Mouse (Mus musculus) heart, postnatal 0 days (tissue): ENCODE data around the gene a. TPM values are rescaled to one million over a fixed set of nuclear protein-coding genes. Genes with fewer than 3 reads are reported as not detected.
"Not testable (repeated sequence)": the region's sequence is repeated elsewhere in the genome, so short reads cannot be mapped to it uniquely, and the experiment has no call there.

Experiments used
- ATAC-seq: fragments of 200-750 bp; cut with Nextera tagmentation; 2 replicates; pipeline ENCODE4 v1.8.0; 2017; ENCODE audit warnings: low read depth, moderate number of reproducible peaks, moderate library complexity; ENCODE audit not compliant: insufficient read depth
- DNase-seq: peaks from one replicate; pipeline ENCODE4 v3.0.0-alpha.2; 2016; ENCODE audit warnings: low spot score
- H3K27ac ChIP-seq: fragments of 300-500 bp; sonication (generic); 2 replicates; pipeline ENCODE4 v1.5.1; 2014; ENCODE audit warnings: low read depth, mild to moderate bottlenecking
- H3K27me3 ChIP-seq: fragments of 300-500 bp; sonication (generic); 2 replicates; pipeline ENCODE4 v1.6.1; 2014; ENCODE audit warnings: low read length, mixed read lengths; ENCODE audit not compliant: control insufficient read depth, insufficient read depth
- H3K36me3 ChIP-seq: fragments of 300-500 bp; sonication (generic); replicated peaks from 2 replicates; pipeline ENCODE4 v1.6.1; 2014; ENCODE audit warnings: low read length, mixed read lengths; ENCODE audit not compliant: control insufficient read depth, insufficient read depth
- H3K4me1 ChIP-seq: fragments of 300-500 bp; sonication (generic); 2 replicates; pipeline ENCODE4 v1.6.1; 2014; ENCODE audit warnings: antibody characterized with exemption; ENCODE audit not compliant: control insufficient read depth, insufficient read depth
- H3K4me2 ChIP-seq: fragments of 300-500 bp; sonication (generic); 2 replicates; pipeline ENCODE4 v1.6.1; 2014; ENCODE audit warnings: low read depth, mild to moderate bottlenecking, low read length, moderate library complexity
- H3K4me3 ChIP-seq: fragments of 300-500 bp; sonication (generic); 2 replicates; pipeline ENCODE4 v1.5.1; 2014; ENCODE audit warnings: low read depth, low read length
- H3K9ac ChIP-seq: fragments of 300-500 bp; sonication (generic); replicated peaks from 2 replicates; pipeline ENCODE4 v1.6.1; 2014; ENCODE audit warnings: low read depth, low read length, mixed read lengths
- H3K9me3 ChIP-seq: fragments of 300-500 bp; sonication (generic); replicated peaks from 2 replicates; pipeline ENCODE4 v1.6.1; 2016; ENCODE audit warnings: low read length; ENCODE audit not compliant: control insufficient read depth
- CTCF ChIP-seq: IDR thresholded peaks from 2 replicates; pipeline ENCODE4 v1.5.1; 2016; ENCODE audit warnings: antibody characterized with exemption, control low read depth, low read depth
- EP300 ChIP-seq: IDR thresholded peaks from 2 replicates; pipeline ENCODE4 v1.6.1; 2016; ENCODE audit warnings: antibody characterized with exemption, low read depth
- WGBS: fragments of 180-500 bp; shearing (Covaris S2); extraction: QIAGEN DNeasy Blood & Tissue Kit; methylation state at CpG from one replicate; pipeline ENCODE4 v1.1.7; 2014; 5-methylcytosine and 5-hydroxymethylcytosine counted together
- polyA plus RNA-seq: library from polyadenylated mRNA; unstranded; fragments of >200 nt; fragmentation: Nextera tagmentation; extraction: Ambion mirVana; gene quantifications from 2 replicates; pipeline ENCODE4 v1.2.1, GENCODE M21; 2015
- total RNA-seq: library from RNA; depleted of rRNA; stranded (reverse); fragments of >200 nt; gene quantifications from 2 replicates; pipeline ENCODE4 v1.2.3, GENCODE M21; 2014; ENCODE audit warnings: low replicate concordance

Gene a
- total and polyA plus RNA-seq, 2 experiments from 2014 or later: not detected

DNA sequence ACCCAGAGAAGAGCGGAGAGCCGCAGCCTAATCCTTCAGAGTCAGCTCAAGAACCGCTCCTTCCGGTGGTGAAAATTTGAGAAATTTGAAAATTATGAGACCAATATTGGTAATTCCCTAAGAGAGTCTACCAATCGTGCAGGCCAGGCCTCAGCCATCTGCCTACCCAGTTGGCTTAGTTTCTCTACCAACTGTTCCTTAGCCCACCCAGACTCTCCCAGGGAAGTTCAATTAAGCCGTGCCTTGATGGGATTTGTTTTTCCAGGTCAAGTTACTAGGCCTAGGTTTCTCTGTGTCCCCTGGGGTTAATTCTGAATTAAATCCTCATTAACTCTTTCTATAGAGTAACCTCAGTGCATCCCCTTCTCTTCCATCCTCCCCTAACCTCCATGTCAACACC is 221.8 kb downstream of the a start:
- H3K4me3 ChIP-seq: no peak overlapping the region
- ATAC-seq (no peak), DNase-seq (no peak)
- no peak for TF ChIP-seq EP300
- TF ChIP-seq CTCF: no peak
- H3K9ac ChIP-seq: no peak overlapping the region
- no peak overlapping the region for H3K4me2 ChIP-seq
- peaks cover 10% of the 10 kb centered on the region; the same call in 1 of the 2 replicates for H3K27me3 ChIP-seq
- H3K36me3 ChIP-seq: no peaks in the 10 kb centered on the region
- H3K9me3 ChIP-seq: no peaks in the 10 kb centered on the region
- no peak overlapping the region for H3K27ac ChIP-seq
- WGBS: 83% methylated on average over 6 of the region's 6 CpGs
- H3K4me1 ChIP-seq: no peaks in the 10 kb centered on the region

DNA sequence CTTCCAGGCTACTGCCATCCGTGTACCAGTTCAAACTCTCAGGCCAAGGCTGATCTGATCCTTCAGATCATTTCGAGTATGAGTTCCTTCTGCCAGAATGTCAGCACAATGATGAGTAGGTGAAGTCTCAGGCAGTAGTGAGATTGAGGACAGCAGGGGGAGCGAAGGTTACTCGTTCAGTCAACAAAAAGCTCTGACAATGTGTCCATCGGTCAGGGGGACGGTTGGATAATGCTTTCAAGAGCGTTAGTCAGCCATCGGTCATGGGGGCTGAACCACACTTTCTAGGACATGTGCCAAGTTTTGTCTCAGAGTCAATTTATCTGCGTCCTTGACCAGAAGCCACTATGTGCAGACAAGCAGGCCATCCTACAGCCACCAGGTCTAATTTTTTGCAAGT is 225.5 kb downstream of the a start:
- not testable (repeated sequence) for H3K4me3 ChIP-seq, ATAC-seq, H3K27ac ChIP-seq, H3K4me2 ChIP-seq, H3K9ac ChIP-seq, H3K4me1 ChIP-seq, H3K9me3 ChIP-seq, H3K27me3 ChIP-seq, H3K36me3 ChIP-seq, DNase-seq
- 20% methylated on average over 6 of the region's 9 CpGs for WGBS

DNA sequence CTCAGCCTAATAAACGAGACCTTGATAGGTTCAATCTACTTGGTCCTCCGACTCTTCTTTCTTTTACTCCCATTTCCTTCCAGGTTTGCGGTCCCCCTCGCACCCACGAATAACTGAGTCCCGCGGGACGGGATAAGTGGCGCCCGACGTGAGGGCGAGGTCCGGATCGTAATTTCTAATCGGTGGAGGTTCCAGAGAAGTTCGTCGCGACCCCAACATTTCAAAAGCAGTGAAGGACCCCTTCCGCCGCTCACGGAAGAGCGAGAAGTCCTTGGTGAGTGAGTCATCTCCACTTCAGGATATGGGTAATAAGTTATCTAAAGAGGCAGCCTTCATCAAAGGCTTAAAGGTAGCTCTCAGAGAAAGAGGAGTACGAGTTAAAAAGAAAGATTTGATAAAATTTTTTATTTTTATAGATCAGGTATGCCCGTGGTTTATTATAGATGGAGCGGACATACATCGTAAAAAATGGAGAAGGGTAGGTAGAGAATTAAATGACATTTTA is 227.1 kb downstream of the a start, which contains the start of gene Gm14226:
Gene Gm14226 (plus strand): TSS at position 16 of the 505 bp plus-strand sequence.
- H3K9me3 ChIP-seq, H3K27me3 ChIP-seq, ATAC-seq, H3K4me1 ChIP-seq, DNase-seq, H3K36me3 ChIP-seq: not testable (repeated sequence)
- H3K9ac ChIP-seq: peak within 1 kb of the TSS; percentile 60
- WGBS: 3% methylated on average over 23 of the region's 26 CpGs
- H3K27ac ChIP-seq: peak within 1 kb of the TSS; percentile 62
- peak within 1 kb of the TSS; percentile 46 for H3K4me3 ChIP-seq
- H3K4me2 ChIP-seq: peak within 1 kb of the TSS; percentile 79

DNA sequence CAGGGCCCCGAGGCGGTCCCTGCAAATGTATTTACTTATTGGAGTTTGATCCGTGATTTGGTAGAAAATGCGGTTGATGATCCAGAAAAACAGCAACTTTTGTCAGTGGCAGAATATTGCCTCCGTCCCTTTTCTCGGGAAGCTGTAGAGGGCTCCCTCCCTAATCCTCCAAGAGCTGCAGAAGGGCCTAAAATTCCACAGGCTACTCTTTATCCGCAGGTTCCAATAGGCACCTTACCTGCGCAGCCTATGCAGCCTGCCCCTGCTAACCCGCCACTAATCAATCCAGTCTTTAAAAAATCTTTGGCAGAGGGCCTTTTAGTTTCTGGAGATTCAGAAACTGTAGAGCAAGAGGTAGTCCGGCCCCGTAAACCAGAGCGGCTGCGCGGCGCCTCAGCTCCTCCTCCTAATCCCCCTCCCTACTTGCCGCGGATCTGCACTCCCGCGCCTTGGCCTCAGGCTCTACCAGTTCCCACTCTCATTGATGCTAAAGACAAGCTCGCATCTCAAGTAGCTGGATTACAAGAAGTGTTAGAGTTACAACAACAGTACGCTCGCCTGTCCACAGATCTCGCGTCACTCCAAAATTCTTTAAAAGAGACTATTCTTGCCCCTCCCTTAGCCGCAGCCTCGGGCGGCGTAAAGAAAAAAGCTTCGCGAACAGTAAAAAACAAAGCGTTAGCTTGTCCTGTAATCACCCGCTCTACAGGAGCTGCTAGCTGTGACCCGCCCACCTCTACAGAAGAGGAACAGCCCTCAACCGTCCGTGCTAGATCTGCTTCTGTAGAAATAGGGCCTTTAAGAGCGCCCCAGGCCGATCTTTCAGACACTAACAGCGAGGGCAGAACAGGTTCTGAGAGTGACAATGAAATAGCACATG is 227.8 kb downstream of the a start:
- H3K36me3 ChIP-seq: no peaks in the 10 kb centered on the region
- no peak for TF ChIP-seq CTCF

DNA sequence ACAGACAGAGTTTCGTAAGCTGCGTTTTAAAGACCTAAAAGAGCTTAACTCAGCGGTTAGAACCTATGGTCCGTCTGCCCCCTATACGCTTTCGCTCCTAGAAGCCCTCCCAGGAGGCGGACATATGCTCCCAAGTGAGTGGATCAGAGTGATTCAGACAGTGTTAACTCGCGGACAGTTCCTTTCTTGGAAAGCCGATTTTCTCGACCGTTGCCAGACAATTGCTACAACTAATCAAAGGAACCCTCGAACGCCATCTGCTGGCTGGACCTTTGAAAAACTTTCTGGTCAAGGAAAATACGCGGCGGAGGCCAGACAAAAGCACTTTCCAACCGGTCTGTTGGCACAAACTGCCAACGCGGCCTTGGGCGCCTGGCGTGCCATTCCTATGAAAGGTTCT is 228.5 kb downstream of the a start:
- TF ChIP-seq CTCF (peak; percentile 74), EP300 (no peak)
- ATAC-seq (peak; percentile 82), DNase-seq (peak; percentile 89)
- Histone ChIP-seq H3K27ac (peak overlapping the region; percentile 62), H3K4me2 (peak overlapping the region; percentile 79), H3K4me1 (0 out of 2 replicates have a peak, but pooled peaks cover 3% of the 10 kb centered on the region), H3K4me3 (peak overlapping the region; percentile 46), H3K9me3 (no peaks in the 10 kb centered on the region), H3K9ac (peak overlapping the region; percentile 60), H3K36me3 (no peaks in the 10 kb centered on the region), H3K27me3 (no peaks in the 10 kb centered on the region; the same call in 1 of the 2 replicates)
- under 1% methylated on average over 22 of the region's 22 CpGs for WGBS

More for the DNA sequence above, 227.8 kb downstream of the a start:
- peak; percentile 85 for ATAC-seq
- peaks cover 7% of the 10 kb centered on the region; the same call in 1 of the 2 replicates for H3K27me3 ChIP-seq
- WGBS: under 1% methylated on average over 38 of the region's 38 CpGs
- H3K9me3 ChIP-seq: no peaks in the 10 kb centered on the region
- H3K4me2 ChIP-seq: peak overlapping the region; percentile 79
- DNase-seq: peak; percentile 67
- H3K9ac ChIP-seq: peak overlapping the region; percentile 60
- H3K4me3 ChIP-seq: peak overlapping the region; percentile 46
- H3K4me1 ChIP-seq: 0 out of 2 replicates have a peak, but pooled peaks cover 3% of the 10 kb centered on the region
- H3K27ac ChIP-seq: peak overlapping the region; percentile 62

DNA sequence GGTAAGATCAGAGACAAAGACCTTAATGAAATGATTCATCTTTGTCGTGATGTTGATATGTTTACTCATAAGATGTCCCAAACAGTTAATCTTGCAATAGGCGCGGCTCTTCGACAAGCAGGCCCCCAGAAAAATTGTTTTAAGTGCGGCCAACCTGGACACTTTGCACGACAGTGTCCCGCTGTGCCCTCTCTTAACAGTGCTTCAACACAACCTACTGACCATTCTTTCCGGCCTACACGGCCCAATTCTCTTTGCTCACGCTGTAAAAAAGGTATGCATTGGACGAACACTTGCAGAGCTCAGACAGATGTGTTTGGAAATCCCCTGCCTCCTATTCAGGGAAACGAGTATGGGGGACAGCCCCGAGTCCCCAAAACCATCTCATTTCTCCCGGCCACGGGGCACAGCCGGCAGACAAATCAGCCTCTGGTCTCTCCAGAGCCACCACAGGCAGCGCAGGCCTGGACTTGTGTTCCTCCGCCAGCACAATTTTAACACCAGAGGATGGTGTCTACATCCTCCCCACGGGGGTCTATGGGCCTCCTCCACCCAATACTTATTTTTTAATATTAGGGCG is 229.1 kb downstream of the a start:
- 58% methylated on average over 20 of the region's 20 CpGs for WGBS
- ATAC-seq, H3K27me3 ChIP-seq, H3K9ac ChIP-seq, H3K9me3 ChIP-seq, H3K4me3 ChIP-seq, DNase-seq, H3K36me3 ChIP-seq, H3K4me1 ChIP-seq, H3K4me2 ChIP-seq, H3K27ac ChIP-seq: not testable (repeated sequence)
